Mouse (Mus musculus): Measurements from ENCODE around the gene Rif1. TPM values are rescaled to one million over a fixed set of nuclear protein-coding genes. Genes with fewer than 3 reads are reported as not detected.
"Not testable (repeated sequence)": the region's sequence is repeated elsewhere in the genome, so short reads cannot be mapped to it uniquely, and the experiment has no call there.

Rif1 gene
- polyA plus RNA-seq, 2 experiments from 2014 or later: 28.2 to 31.5 TPM

DNA sequence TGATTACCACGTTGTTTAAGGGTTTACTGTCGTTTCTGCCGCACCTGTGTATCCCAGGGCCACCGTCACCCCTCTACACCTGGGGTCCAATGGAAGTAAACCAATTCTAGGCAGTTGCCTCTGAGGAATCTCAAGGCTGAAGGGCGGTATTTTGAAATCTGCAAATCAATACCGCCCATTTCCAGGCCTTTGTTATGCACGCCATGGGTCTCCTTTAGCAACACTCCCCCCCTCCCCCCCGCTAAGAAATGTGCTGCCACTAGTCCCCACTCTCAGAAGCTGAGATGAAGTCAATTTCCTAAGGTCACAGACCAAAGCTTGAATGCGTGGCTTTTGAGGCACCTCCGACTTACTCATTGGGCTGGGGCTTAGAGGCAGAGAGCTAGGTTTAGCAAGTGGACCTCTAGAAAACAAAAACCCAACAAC is 554 bp upstream of the Rif1 start:
- peak; percentile 18 for ATAC-seq

GRCm38 (mm10) chr2:52073141-52073904 is 691 bp downstream of the Rif1 start:
- ATAC-seq: peak; percentile 30

- ATAC-seq: no peak
Observed at GRCm38 (mm10) chr2:52078666-52079065, 6.0 kb downstream of the Rif1 start.

DNA sequence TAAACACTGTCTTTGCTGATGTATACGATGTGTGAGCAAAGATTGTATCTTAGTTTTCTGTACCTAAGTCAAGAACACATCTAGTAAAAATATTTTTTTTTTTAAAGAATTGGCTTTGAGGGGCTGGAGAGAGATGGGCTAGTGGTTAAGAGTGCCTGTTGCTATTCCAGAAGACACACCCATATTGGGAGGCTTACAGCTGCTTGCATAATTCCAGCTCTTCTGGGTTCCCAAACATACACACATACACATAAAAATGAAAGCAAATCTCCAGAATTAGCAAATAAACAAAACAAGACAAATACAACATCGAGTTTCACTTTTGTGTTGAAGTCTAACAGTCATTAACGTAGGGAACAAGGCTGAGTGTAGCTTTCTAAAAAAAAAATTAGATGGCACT is 11.4 kb downstream of the Rif1 start:
- ATAC-seq: no peak

DNA sequence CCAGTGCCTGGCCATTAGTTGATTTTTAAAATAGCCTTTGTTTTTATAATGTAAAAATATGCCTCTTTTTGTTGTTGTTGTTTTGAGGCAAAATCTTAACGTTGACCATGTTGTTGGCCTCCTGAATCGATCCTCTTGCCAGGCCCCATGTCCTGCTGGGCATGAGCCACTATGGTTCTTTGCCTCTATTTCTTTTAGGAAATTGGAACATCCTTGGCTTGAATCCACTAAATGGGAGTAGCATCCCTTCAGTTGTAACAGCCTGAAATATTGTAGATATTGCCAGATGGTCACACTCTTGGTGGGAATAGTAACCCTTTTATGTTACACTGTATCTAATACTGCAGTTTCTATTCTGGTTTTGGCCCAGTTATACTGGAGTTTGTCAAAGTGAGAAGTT is 11.9 kb downstream of the Rif1 start:
- ATAC-seq: no peak

DNA sequence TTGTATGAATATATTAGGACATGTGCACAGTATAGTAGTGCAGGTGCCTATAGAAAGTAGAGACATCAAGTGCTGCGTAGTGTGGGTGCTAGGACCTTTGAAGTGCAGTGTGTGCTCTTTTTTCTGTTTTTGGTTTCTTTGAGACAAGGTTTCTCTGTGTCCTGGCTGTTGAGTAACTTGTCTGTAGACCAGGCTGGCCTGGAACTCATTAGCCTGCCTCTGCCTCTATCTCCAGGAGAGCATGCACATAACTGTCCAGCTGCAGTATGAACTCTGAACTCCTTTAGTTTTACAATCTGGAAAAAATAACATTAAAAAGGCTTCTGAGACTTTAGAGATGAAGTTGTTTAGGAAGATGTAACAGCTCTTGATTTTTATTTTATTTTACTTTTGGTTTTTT is 41.5 kb downstream of the Rif1 start:
- no peak for ATAC-seq

DNA sequence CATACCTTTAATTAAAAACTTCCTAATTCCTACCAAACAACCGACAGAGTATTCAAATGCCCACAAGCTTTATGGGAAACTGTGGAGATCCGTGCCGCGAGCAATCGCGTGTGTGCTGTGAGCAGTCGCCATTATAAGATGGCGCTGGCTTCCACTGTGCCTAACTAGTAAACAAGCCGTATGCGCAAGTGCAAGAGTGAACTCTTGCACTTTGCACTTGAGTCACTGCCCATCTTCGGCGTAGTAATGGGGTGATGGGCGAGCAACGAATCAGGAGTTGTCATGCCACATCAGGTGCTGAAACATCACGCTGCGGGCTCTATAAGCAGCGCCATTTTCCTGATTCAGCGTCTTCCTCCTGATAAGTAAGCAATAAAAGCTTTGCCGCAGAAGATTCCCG is 58.7 kb downstream of the Rif1 start:
- not testable (repeated sequence) for ATAC-seq

- ATAC-seq: no peak
Observed at GRCm38 (mm10) chr2:52133351-52133750, 60.7 kb downstream of the Rif1 start.

DNA sequence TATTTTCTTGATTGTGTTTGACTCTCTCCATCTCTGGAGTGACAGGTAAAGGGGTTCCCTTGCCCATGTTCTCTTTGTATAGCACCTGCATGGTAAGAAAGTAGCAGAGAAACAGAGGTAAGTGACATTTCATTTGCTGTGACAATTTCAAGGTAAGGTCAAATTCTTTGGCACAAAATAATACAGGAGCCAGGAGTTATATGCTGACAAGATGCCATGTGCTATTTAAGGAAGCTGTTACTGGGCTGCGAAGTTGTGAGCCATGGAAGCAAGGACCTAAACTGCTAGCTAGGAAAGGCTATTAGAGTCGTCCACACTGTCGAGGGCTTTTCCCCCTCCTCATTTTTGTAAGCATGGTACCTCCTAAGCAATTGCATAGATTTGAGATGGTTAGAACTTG is 80.4 kb downstream of the Rif1 start:
- ATAC-seq: no peak

GRCm38 (mm10) chr2:52169243-52170005 is 96.8 kb downstream of the Rif1 start:
- ATAC-seq: no peak

Other genes starting within 250 kb of the Rif1 start
- 10 to 100 TPM; 39.0 to 45.0 TPM for gene Rbm43, start 137.7 kb upstream of the Rif1 start, polyA plus RNA-seq (2017; shearing (Covaris generic))
- 100 to 1,000 TPM; 177 to 205 TPM for gene Nmi, start 99.3 kb upstream of the Rif1 start, polyA plus RNA-seq (2017; shearing (Covaris generic))
- not detected for gene Tnfaip6, start 34.8 kb upstream of the Rif1 start, polyA plus RNA-seq (2017; shearing (Covaris generic))

All from activated CD4-positive, CD25-positive, alpha-beta regulatory T cell, adult 4 months (primary cell).